Mouse (Mus musculus) retina, embryonic 14.5 days (tissue): ENCODE results near the gene Gzmg.
"Not testable (repeated sequence)": the region's sequence is repeated elsewhere in the genome, so short reads cannot be mapped to it uniquely, and the experiment has no call there.

Experiments
- DNase-seq: peaks from one replicate; pipeline ENCODE4 v3.0.0-alpha.2; 2015; ENCODE audit warnings: low spot score

The Gzmg gene

GRCm38 (mm10) chr14:56159479-56159878 is at the start of gene Gzmg:
Gene Gzmg, minus strand, starts transcription at chr14:56159579.
- DNase-seq, result not testable (repeated sequence)

GRCm38 (mm10) chr14:56205613-56206012 is 46.2 kb upstream of the Gzmg start:
- no peak for DNase-seq

- DNase-seq, result peak; percentile 66
Measured at GRCm38 (mm10) chr14:56205021-56205420, 45.6 kb upstream of the Gzmg start.

GRCm38 (mm10) chr14:56203975-56204374 is 44.6 kb upstream of the Gzmg start:
- DNase-seq, result peak; percentile 79

- no peak for DNase-seq
Measured at GRCm38 (mm10) chr14:56186946-56187345, 27.6 kb upstream of the Gzmg start.

- DNase-seq, result no peak
Measured at GRCm38 (mm10) chr14:56186521-56186920, 27.1 kb upstream of the Gzmg start.

- peak; percentile 70 for DNase-seq
Measured at GRCm38 (mm10) chr14:56177651-56178050, 18.3 kb upstream of the Gzmg start.

- no peak for DNase-seq
Measured at GRCm38 (mm10) chr14:56174499-56174898, 15.1 kb upstream of the Gzmg start, which contains the start of gene Gzmn. Gene Gzmn, minus strand, starts transcription at chr14:56174599.

GRCm38 (mm10) chr14:56173396-56173795 is 14.0 kb upstream of the Gzmg start:
- no peak for DNase-seq

GRCm38 (mm10) chr14:56172744-56173143 is 13.4 kb upstream of the Gzmg start:
- no peak for DNase-seq

- no peak for DNase-seq
Measured at GRCm38 (mm10) chr14:56168009-56168408, 8.6 kb upstream of the Gzmg start.

GRCm38 (mm10) chr14:56162109-56162508 is 2.7 kb upstream of the Gzmg start:
- DNase-seq, result no peak

- DNase-seq, result no peak
Measured at GRCm38 (mm10) chr14:56155340-56155739, 4.0 kb downstream of the Gzmg start.

GRCm38 (mm10) chr14:56133675-56134074 is 25.7 kb downstream of the Gzmg start:
- not testable (repeated sequence) for DNase-seq

GRCm38 (mm10) chr14:56132508-56132907 is 26.9 kb downstream of the Gzmg start, which contains the start of gene Gzmd:
Gene Gzmd, minus strand, starts transcription at chr14:56132608.
- DNase-seq, result not testable (repeated sequence)

GRCm38 (mm10) chr14:56128341-56128740 is 31.0 kb downstream of the Gzmg start:
- DNase-seq, result peak; percentile 6

GRCm38 (mm10) chr14:56123516-56123915 is 35.9 kb downstream of the Gzmg start:
- DNase-seq, result no peak

GRCm38 (mm10) chr14:56120525-56120924 is 38.9 kb downstream of the Gzmg start, which contains the start of gene Gzme:
Gene Gzme, minus strand, starts transcription at chr14:56120625.
- no peak for DNase-seq

- not testable (repeated sequence) for DNase-seq
Measured at GRCm38 (mm10) chr14:56115531-56116310, 43.7 kb downstream of the Gzmg start.
